Mouse (Mus musculus): ENCODE measurements around the gene 5730507C01Rik.
"Not testable (repeated sequence)": the region's sequence is repeated elsewhere in the genome, so short reads cannot be mapped to it uniquely, and the experiment has no call there.

Gene 5730507C01Rik

DNA sequence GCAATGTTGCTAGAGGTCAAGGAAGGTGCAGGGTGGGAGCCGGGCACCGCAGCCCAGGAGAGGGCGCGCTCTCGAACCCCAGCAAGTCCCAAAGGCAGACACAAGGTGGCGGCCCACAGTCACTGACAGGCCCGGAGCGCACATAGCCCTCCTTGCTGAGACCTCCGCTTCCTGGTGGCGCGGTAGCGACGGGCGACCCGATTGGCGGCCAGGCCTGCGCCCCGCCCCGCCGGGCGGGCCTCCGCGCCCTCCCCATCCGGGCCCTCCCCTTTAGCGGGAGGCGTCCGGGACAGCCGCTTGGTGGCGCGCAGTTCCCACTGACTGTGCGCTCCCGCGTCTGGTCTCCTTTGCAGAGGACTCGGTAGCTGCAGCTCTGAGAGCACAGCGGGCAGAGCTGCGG lies at the start of gene 5730507C01Rik:
TSS of gene 5730507C01Rik (plus strand) at position 340 of the 400 bp plus-strand sequence.
- peak; percentile 62 for DNase-seq (ENCODE audit: extremely low spot score, low spot score)

DNA sequence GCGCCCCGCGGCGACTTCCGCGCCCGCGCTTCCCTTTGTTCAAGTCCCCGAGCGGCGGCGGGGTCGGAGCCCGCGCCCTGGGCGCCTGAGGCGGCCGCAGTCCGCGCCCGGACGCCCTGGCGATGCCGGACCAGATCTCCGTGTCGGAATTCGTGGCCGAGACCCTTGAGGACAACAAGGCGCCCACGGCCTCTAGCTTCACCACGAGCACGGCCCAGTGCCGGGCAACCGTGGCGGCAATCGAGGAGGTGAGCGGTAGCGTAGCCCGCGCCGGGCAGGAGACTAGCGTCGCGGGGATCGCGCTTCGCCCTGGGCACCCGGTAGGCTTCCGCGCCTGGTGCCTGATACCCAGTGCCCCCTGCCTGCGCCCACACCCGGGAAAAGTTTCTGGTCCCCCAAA lies 306 bp downstream of the 5730507C01Rik start:
- not testable (repeated sequence) for DNase-seq (ENCODE audit: extremely low spot score, low spot score)

DNA sequence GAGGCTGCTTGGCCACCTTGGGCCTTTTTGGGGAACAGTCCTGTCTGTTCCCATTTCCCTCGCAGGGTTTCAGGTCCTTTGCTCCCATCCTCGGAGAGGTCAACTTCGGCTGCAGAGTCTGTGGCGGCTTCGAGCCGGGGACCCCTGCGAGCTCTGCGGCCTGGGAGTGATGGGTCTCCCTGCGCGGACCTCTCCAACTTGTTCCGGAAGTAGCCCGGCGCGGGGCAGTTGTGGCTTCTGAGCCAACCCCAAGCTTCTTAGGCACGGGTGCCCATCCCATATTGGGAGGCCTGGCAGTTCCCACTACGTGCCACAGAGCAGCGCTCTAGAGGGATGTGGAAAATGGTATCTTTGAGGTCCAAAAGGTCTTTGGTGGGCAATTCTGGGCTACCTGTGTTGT lies 767 bp downstream of the 5730507C01Rik start:
- peak; percentile 18 for DNase-seq (ENCODE audit: extremely low spot score, low spot score)

All from neural tube, embryonic 10.5 days (tissue).